Mouse (Mus musculus) liver, embryonic 14.5 days (tissue): ENCODE results near the gene Ltbp3. TPM values are rescaled to one million over a fixed set of nuclear protein-coding genes. Genes with fewer than 3 reads are reported as not detected.
A peak's percentile ranks its signal among the peaks of the same experiment; 100 is the strongest.

Experiments
- ATAC-seq: fragments of 200-750 bp; cut with Nextera tagmentation; 2 replicates; pipeline ENCODE4 v1.8.0; 2017; ENCODE audit warnings: moderate number of reproducible peaks, mild to moderate bottlenecking, moderate library complexity; ENCODE audit not compliant: insufficient read depth
- DNase-seq, 3 experiments: peaks; one replicate each; pipeline ENCODE4 v3.0.0-alpha.2; 2012 to 2013; ENCODE audit warnings: low read depth in 3 of 3, low spot score in 3 of 3
- H3K27ac ChIP-seq: fragments of 300-500 bp; sonication (generic); 2 replicates; pipeline ENCODE4 v1.5.1; 2014; ENCODE audit warnings: moderate library complexity, mild to moderate bottlenecking, control low read depth, inconsistent platforms
- H3K27me3 ChIP-seq: fragments of 300-500 bp; sonication (generic); 2 replicates; pipeline ENCODE4 v1.6.1; 2014; ENCODE audit warnings: mild to moderate bottlenecking, low read length, moderate library complexity; ENCODE audit not compliant: control insufficient read depth, insufficient read depth
- H3K36me3 ChIP-seq: fragments of 300-500 bp; sonication (generic); replicated peaks from 2 replicates; pipeline ENCODE4 v1.6.1; 2014; ENCODE audit warnings: low read depth; ENCODE audit not compliant: control insufficient read depth, insufficient read depth
- H3K4me1 ChIP-seq, 2 experiments: fragments of 200-500 bp in 1 of 2; fragments of 300-500 bp in 1 of 2; sonication (generic) in 1 of 2; replicated peaks; 2 replicates each; pipeline ENCODE4 v1.6.1; 2012 to 2014; ENCODE audit warnings: antibody characterized with exemption in 1 of 2, inconsistent platforms in 1 of 2, low read length in 1 of 2; ENCODE audit not compliant: control insufficient read depth in 2 of 2, insufficient read depth in 2 of 2
- H3K4me2 ChIP-seq: fragments of 300-500 bp; sonication (generic); 2 replicates; pipeline ENCODE4 v1.6.1; 2014; ENCODE audit warnings: low read depth, mild to moderate bottlenecking, control low read depth, moderate library complexity
- H3K4me3 ChIP-seq, 2 experiments: fragments of 200-500 bp in 1 of 2; fragments of 300-500 bp in 1 of 2; sonication (generic) in 1 of 2; 2 replicates each; pipeline ENCODE4 v1.5.1; 2012 to 2014; ENCODE audit warnings: low read depth in 2 of 2, low read length in 2 of 2, mild to moderate bottlenecking in 2 of 2, control low read depth in 1 of 2, inconsistent platforms in 1 of 2, moderate library complexity in 1 of 2; ENCODE audit not compliant: insufficient read depth in 1 of 2
- H3K9ac ChIP-seq: fragments of 300-500 bp; sonication (generic); replicated peaks from 2 replicates; pipeline ENCODE4 v1.6.1; 2014; ENCODE audit warnings: mild to moderate bottlenecking, control low read depth, moderate library complexity
- H3K9me3 ChIP-seq: fragments of 300-500 bp; sonication (generic); 2 replicates; pipeline ENCODE4 v1.6.1; 2016; ENCODE audit warnings: low read length, mixed read lengths; ENCODE audit not compliant: control insufficient read depth
- CTCF ChIP-seq: IDR thresholded peaks from 2 replicates; pipeline ENCODE4 v1.5.1; 2016; ENCODE audit warnings: antibody characterized with exemption, low read depth, control low read depth
- EP300 ChIP-seq: IDR thresholded peaks from 2 replicates; pipeline ENCODE4 v1.6.1; 2016; ENCODE audit warnings: antibody characterized with exemption, low read depth
- WGBS: fragments of 180-500 bp; shearing (Covaris S2); extraction: QIAGEN DNeasy Blood & Tissue Kit; methylation state at CpG from one replicate; pipeline ENCODE4 v1.1.7; 2014; ENCODE audit not compliant: insufficient replicate concordance; 5-methylcytosine and 5-hydroxymethylcytosine counted together
- polyA plus RNA-seq, 2 experiments: library from polyadenylated mRNA; depleted of rRNA in 1 of 2; stranded (reverse) in 1 of 2; unstranded in 1 of 2; fragments of >200 nt; fragmentation: Nextera tagmentation in 1 of 2; extraction: Ambion mirVana in 1 of 2; gene quantifications; 2 replicates each; pipeline versions ENCODE4 v1.2.1 to v1.2.3; 2012 to 2014

Gene Ltbp3
- polyA plus RNA-seq, 2 experiments = 1.6 to 2.1 TPM

DNA sequence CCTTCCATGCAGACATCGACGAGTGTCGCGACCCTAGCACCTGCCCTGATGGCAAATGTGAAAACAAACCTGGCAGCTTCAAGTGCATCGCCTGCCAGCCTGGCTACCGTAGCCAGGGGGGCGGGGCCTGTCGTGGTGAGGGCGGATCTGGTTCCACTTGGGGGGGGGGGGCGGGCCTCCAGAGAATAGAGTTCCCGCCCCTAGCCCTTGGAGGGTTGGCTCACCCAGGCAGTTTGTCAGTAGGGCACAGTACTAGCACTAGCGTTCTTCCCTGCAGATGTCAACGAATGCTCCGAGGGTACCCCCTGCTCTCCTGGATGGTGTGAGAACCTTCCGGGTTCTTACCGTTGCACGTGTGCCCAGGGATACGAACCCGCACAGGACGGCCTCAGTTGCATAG is 11.0 kb downstream of the Ltbp3 start:
- ATAC-seq = no peak
- 7% methylated on average over 20 of the region's 20 CpGs for WGBS
- H3K9ac ChIP-seq = no peak overlapping the region
- H3K27ac ChIP-seq = no peak overlapping the region
- peaks cover 43% of the 10 kb centered on the region for H3K27me3 ChIP-seq
- H3K9me3 ChIP-seq = no peaks in the 10 kb centered on the region
- no peak for DNase-seq
- H3K4me2 ChIP-seq = no peak overlapping the region
- TF ChIP-seq EP300 = no peak
- no peak for TF ChIP-seq CTCF
- no peaks in the 10 kb centered on the region for H3K36me3 ChIP-seq
- H3K4me1 ChIP-seq = peaks cover 0 to 3% of the 10 kb centered on the region in 2 experiments; a peak in 3 of 4 replicates
- H3K4me3 ChIP-seq = no peak overlapping the region

DNA sequence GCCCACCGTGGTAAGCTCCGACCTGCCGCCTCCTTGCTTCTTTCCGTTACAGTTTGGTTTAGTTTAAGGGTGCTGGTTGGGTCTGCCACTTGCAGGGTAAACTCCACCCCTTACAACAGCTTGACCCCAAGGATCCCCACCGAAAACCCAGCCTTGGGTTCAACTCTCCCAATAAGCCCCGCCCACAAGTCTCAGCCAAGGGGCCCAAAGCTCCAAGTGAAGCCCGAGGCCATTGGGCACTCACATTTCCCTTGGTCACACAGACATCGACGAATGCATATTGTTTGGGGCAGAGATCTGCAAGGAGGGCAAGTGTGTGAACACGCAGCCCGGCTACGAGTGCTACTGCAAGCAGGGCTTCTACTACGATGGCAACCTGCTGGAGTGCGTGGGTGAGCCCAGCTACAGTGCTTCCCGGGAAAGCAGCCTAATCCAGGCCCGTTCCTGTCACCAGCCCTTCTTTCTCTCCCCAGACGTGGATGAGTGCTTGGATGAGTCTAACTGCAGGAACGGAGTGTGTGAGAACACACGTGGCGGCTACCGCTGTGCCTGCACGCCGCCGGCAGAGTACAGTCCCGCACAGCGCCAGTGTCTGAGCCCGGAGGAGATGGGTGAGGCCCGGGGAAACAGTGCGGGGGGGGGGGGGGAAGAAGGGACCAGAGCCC is 15.7 kb downstream of the Ltbp3 start:
- DNase-seq (no peak), ATAC-seq (no peak)
- no peaks in the 10 kb centered on the region for H3K9me3 ChIP-seq
- H3K36me3 ChIP-seq = no peaks in the 10 kb centered on the region; the same call in 1 of the 2 replicates
- H3K4me3 ChIP-seq = no peak overlapping the region
- H3K4me2 ChIP-seq = peak overlapping the region; percentile 30
- no peak overlapping the region; the same call in 1 of the 2 replicates for H3K9ac ChIP-seq
- TF ChIP-seq CTCF (no peak), EP300 (no peak)
- H3K27ac ChIP-seq = no peak overlapping the region
- H3K4me1 ChIP-seq = peaks cover 0 to 1% of the 10 kb centered on the region in 2 experiments; a peak in 2 of 4 replicates
- WGBS = 24% methylated on average over 28 of the region's 29 CpGs
- peaks cover 24% of the 10 kb centered on the region for H3K27me3 ChIP-seq

DNA sequence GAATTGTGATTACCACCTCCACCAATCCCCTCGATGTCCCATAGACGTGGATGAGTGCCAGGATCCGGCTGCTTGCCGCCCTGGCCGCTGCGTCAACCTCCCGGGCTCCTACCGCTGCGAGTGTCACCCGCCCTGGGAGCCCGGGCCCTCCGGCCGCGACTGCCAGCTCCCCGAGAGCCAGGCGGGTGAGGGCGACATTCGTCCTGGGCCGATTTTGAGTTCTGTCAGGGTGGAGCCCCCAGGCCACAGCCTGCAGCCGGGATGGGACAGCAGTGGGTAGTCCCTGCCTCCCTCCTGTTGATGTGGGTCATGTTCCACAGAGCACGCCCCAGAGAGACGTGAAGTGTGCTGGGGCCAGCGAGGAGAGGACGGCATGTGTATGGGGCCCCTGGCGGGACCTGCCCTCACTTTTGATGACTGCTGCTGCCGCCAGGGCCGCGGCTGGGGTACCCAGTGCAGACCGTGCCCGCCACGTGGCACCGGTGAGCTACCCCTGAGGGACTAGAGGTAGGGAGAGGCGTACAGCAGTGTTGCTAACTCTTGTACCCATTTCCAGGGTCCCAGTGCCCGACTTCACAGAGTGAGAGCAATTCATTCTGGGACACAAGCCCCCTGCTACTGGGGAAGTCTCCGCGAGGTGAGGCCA is 16.4 kb downstream of the Ltbp3 start:
- no peak overlapping the region; the same call in 1 of the 2 replicates for H3K9ac ChIP-seq
- peak overlapping the region; percentile 30 for H3K4me2 ChIP-seq
- no peaks in the 10 kb centered on the region; the same call in 1 of the 2 replicates for H3K36me3 ChIP-seq
- no peak overlapping the region; a peak in 1 of 4 replicates for H3K4me3 ChIP-seq
- H3K9me3 ChIP-seq = no peaks in the 10 kb centered on the region
- TF ChIP-seq EP300 (no peak), CTCF (no peak)
- ATAC-seq = 0 out of 2 replicates have a peak, but pooled peaks have one; percentile 13
- H3K27ac ChIP-seq = no peak overlapping the region
- H3K27me3 ChIP-seq = peaks cover 18% of the 10 kb centered on the region
- no peaks in the 10 kb centered on the region; a peak in 1 of 4 replicates for H3K4me1 ChIP-seq
- no peak for DNase-seq
- 27% methylated on average over 36 of the region's 36 CpGs for WGBS

DNA sequence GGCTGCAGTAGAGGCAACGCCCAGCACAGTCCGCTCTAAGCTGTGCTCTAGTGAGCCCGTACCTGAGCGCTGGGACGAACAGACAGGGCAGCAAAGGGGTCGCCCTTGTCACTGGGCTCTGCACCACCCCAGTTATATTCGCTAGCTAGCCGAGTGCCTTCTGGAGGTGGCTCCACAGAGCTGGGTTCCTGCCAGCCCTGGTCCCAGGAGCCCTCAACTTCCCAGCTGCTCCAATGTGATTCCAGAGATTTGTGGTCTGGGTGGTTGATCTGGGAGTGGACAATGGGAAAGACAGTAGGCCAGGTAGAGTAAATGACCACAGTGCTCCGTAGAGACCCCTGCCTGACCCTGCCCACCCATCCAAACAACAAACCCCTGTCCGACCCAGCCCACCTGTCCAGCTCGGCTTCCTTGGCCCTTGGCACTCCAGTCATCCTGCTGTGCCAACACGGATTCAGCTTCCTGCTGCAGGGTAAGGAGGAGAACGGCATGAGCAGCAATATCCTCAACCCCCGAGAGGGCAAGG is 18.2 kb downstream of the Ltbp3 start:
- 85% methylated on average over 14 of the region's 14 CpGs for WGBS
- Histone ChIP-seq H3K9me3 (no peaks in the 10 kb centered on the region), H3K4me2 (no peak overlapping the region), H3K36me3 (no peaks in the 10 kb centered on the region; the same call in 1 of the 2 replicates), H3K4me3 (no peak overlapping the region), H3K27ac (no peak overlapping the region), H3K4me1 (no peaks in the 10 kb centered on the region; a peak in 1 of 4 replicates), H3K27me3 (peaks cover 18% of the 10 kb centered on the region), H3K9ac (no peak overlapping the region)
- ATAC-seq (no peak), DNase-seq (no peak)
- TF ChIP-seq EP300 = no peak
- no peak for TF ChIP-seq CTCF

DNA sequence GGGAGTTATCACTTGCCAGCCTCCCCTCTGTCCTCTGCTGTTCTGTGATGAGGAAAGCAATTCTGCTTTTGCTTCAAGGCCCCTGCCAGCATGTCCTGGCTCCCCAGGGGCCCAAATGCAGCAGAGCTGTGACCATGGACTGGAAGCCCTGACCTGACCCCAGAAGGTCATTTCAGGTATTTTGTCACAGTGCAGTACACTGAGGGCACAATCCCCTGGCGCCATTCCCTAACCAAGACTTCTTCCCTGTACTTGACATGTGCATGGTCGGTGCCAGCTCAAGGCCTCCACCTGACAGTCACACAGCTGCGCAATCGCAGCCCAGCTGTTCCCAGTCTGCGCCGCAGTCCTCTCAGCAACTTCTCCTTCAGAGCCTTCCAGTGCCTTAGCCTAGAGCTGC is 22.5 kb downstream of the Ltbp3 start:
- H3K36me3 ChIP-seq = peaks cover 6% of the 10 kb centered on the region
- H3K4me1 ChIP-seq = no peaks in the 10 kb centered on the region
- WGBS = 90% methylated on average over 6 of the region's 6 CpGs
- no peak overlapping the region for H3K9ac ChIP-seq
- TF ChIP-seq CTCF = no peak
- no peak for TF ChIP-seq EP300
- no peak for DNase-seq
- H3K9me3 ChIP-seq = no peaks in the 10 kb centered on the region
- no peak overlapping the region for H3K4me2 ChIP-seq
- ATAC-seq = no peak
- H3K27ac ChIP-seq = no peak overlapping the region
- H3K27me3 ChIP-seq = no peaks in the 10 kb centered on the region
- H3K4me3 ChIP-seq = no peak overlapping the region
